Mouse (Mus musculus): ENCODE data around the gene Smarce1. TPM values are rescaled to one million over a fixed set of nuclear protein-coding genes. Genes with fewer than 3 reads are reported as not detected.

Smarce1 gene
- polyA plus RNA-seq, 1 experiment from 2014 or later: 375 TPM

- Histone ChIP-seq H3K36me3 (ENCODE audit: poor library complexity, severe bottlenecking) (peaks cover 83% of the 10 kb centered on the region), H3K9ac (no peak overlapping the region), H3K27me3 (no peaks in the 10 kb centered on the region), H3K9me3 (replicated peaks) (no peaks in the 10 kb centered on the region), H3K4me1 (peaks cover 7% of the 10 kb centered on the region), H3K4me2 (no peak overlapping the region), H3K27ac (no peak overlapping the region), H3K4me3 (no peak overlapping the region)
- WGBS: 85% methylated on average over 2 of the region's 2 CpGs
- ATAC-seq: no peak
Observed at GRCm38 (mm10) chr11:99221811-99222210, 9.0 kb downstream of the Smarce1 start.

- Histone ChIP-seq H3K36me3 (ENCODE audit: poor library complexity, severe bottlenecking) (peaks cover 89% of the 10 kb centered on the region), H3K4me1 (no peaks in the 10 kb centered on the region), H3K27me3 (no peaks in the 10 kb centered on the region), H3K4me3 (no peak overlapping the region), H3K9me3 (replicated peaks) (no peaks in the 10 kb centered on the region), H3K4me2 (no peak overlapping the region), H3K27ac (no peak overlapping the region), H3K9ac (no peak overlapping the region)
- no peak for ATAC-seq
- 91% methylated on average over 7 of the region's 7 CpGs for WGBS
Observed at GRCm38 (mm10) chr11:99217248-99217986, 13.4 kb downstream of the Smarce1 start.

GRCm38 (mm10) chr11:99216181-99216580 lies 14.6 kb downstream of the Smarce1 start:
- H3K4me1 ChIP-seq: no peaks in the 10 kb centered on the region
- no peaks in the 10 kb centered on the region for H3K9me3 ChIP-seq (replicated peaks)
- no peak overlapping the region for H3K27ac ChIP-seq
- no peak overlapping the region for H3K4me2 ChIP-seq
- H3K4me3 ChIP-seq: no peak overlapping the region
- H3K36me3 ChIP-seq (ENCODE audit: poor library complexity, severe bottlenecking): peaks cover 92% of the 10 kb centered on the region
- no peak overlapping the region for H3K9ac ChIP-seq
- WGBS: 96% methylated on average over 3 of the region's 3 CpGs
- H3K27me3 ChIP-seq: no peaks in the 10 kb centered on the region
- no peak for ATAC-seq

GRCm38 (mm10) chr11:99212693-99213092 lies 18.1 kb downstream of the Smarce1 start:
- H3K36me3 ChIP-seq (ENCODE audit: poor library complexity, severe bottlenecking): peaks cover 92% of the 10 kb centered on the region
- H3K27me3 ChIP-seq: no peaks in the 10 kb centered on the region
- H3K27ac ChIP-seq: no peak overlapping the region
- no peaks in the 10 kb centered on the region for H3K9me3 ChIP-seq (replicated peaks)
- no peaks in the 10 kb centered on the region for H3K4me1 ChIP-seq
- no peak for ATAC-seq
- H3K4me2 ChIP-seq: no peak overlapping the region
- no peak overlapping the region for H3K9ac ChIP-seq
- WGBS: 90% methylated on average over 7 of the region's 7 CpGs
- H3K4me3 ChIP-seq: no peak overlapping the region

GRCm38 (mm10) chr11:99211964-99212363 lies 18.9 kb downstream of the Smarce1 start:
- Histone ChIP-seq H3K4me1 (no peaks in the 10 kb centered on the region), H3K9ac (no peak overlapping the region), H3K4me2 (no peak overlapping the region), H3K36me3 (ENCODE audit: poor library complexity, severe bottlenecking) (peaks cover 85% of the 10 kb centered on the region), H3K27ac (no peak overlapping the region), H3K4me3 (no peak overlapping the region), H3K9me3 (replicated peaks) (no peaks in the 10 kb centered on the region), H3K27me3 (no peaks in the 10 kb centered on the region)
- ATAC-seq: no peak
- WGBS: 74% methylated on average over 2 of the region's 2 CpGs

- no peak for ATAC-seq
- Histone ChIP-seq H3K27ac (no peak overlapping the region), H3K9me3 (replicated peaks) (no peaks in the 10 kb centered on the region), H3K9ac (no peak overlapping the region), H3K27me3 (no peaks in the 10 kb centered on the region), H3K36me3 (ENCODE audit: poor library complexity, severe bottlenecking) (peaks cover 48% of the 10 kb centered on the region), H3K4me1 (no peaks in the 10 kb centered on the region), H3K4me2 (no peak overlapping the region), H3K4me3 (no peak overlapping the region)
- 83% methylated on average over 8 of the region's 8 CpGs for WGBS
Observed at GRCm38 (mm10) chr11:99208105-99208669, 22.6 kb downstream of the Smarce1 start.

GRCm38 (mm10) chr11:99207449-99207848 lies 23.4 kb downstream of the Smarce1 start:
- H3K27me3 ChIP-seq: no peaks in the 10 kb centered on the region
- H3K4me3 ChIP-seq: no peak overlapping the region
- no peaks in the 10 kb centered on the region for H3K4me1 ChIP-seq
- H3K36me3 ChIP-seq (ENCODE audit: poor library complexity, severe bottlenecking): peaks cover 41% of the 10 kb centered on the region
- WGBS: 42% methylated on average over 2 of the region's 2 CpGs
- H3K27ac ChIP-seq: no peak overlapping the region
- no peak for ATAC-seq
- no peak overlapping the region for H3K4me2 ChIP-seq
- no peaks in the 10 kb centered on the region for H3K9me3 ChIP-seq (replicated peaks)
- no peak overlapping the region for H3K9ac ChIP-seq

GRCm38 (mm10) chr11:99206954-99207353 lies 23.9 kb downstream of the Smarce1 start:
- WGBS: 40% methylated on average over 2 of the region's 2 CpGs
- Histone ChIP-seq H3K4me3 (no peak overlapping the region), H3K4me2 (no peak overlapping the region)

GRCm38 (mm10) chr11:99189154-99189582 lies 41.6 kb downstream of the Smarce1 start:
- Histone ChIP-seq H3K4me3 (no peak overlapping the region), H3K4me2 (no peak overlapping the region), H3K27ac (no peak overlapping the region), H3K27me3 (peaks cover 7% of the 10 kb centered on the region; the same call in 1 of the 2 replicates), H3K4me1 (no peaks in the 10 kb centered on the region), H3K9ac (no peak overlapping the region), H3K36me3 (ENCODE audit: poor library complexity, severe bottlenecking) (no peaks in the 10 kb centered on the region), H3K9me3 (replicated peaks) (no peaks in the 10 kb centered on the region)
- no peak for ATAC-seq
- WGBS: 25% methylated on average over 14 of the region's 14 CpGs

More at GRCm38 (mm10) chr11:99206954-99207353, 23.9 kb downstream of the Smarce1 start:
- Histone ChIP-seq H3K4me1 (no peaks in the 10 kb centered on the region), H3K27me3 (no peaks in the 10 kb centered on the region), H3K9me3 (replicated peaks) (no peaks in the 10 kb centered on the region), H3K27ac (no peak overlapping the region), H3K9ac (no peak overlapping the region), H3K36me3 (ENCODE audit: poor library complexity, severe bottlenecking) (peaks cover 36% of the 10 kb centered on the region)
- ATAC-seq: no peak

GRCm38 (mm10) chr11:99187348-99187747 lies 43.5 kb downstream of the Smarce1 start:
- H3K4me3 ChIP-seq: no peak overlapping the region
- H3K36me3 ChIP-seq (ENCODE audit: poor library complexity, severe bottlenecking): no peaks in the 10 kb centered on the region
- H3K4me2 ChIP-seq: no peak overlapping the region
- no peak overlapping the region for H3K27ac ChIP-seq
- no peak for ATAC-seq
- no peak overlapping the region for H3K9ac ChIP-seq
- no peaks in the 10 kb centered on the region for H3K9me3 ChIP-seq (replicated peaks)
- 95% methylated on average over 4 of the region's 4 CpGs for WGBS
- peaks cover 7% of the 10 kb centered on the region; the same call in 1 of the 2 replicates for H3K27me3 ChIP-seq
- H3K4me1 ChIP-seq: no peaks in the 10 kb centered on the region

- Histone ChIP-seq H3K4me3 (no peak overlapping the region), H3K9me3 (replicated peaks) (no peaks in the 10 kb centered on the region), H3K27me3 (peaks cover 7% of the 10 kb centered on the region; the same call in 1 of the 2 replicates), H3K27ac (no peak overlapping the region), H3K4me2 (no peak overlapping the region), H3K36me3 (ENCODE audit: poor library complexity, severe bottlenecking) (no peaks in the 10 kb centered on the region), H3K9ac (no peak overlapping the region), H3K4me1 (no peaks in the 10 kb centered on the region)
- WGBS: 64% methylated on average over 2 of the region's 2 CpGs
- ATAC-seq: no peak
Observed at GRCm38 (mm10) chr11:99186836-99187235, 44.0 kb downstream of the Smarce1 start.

- H3K9ac ChIP-seq: no peak overlapping the region
- 76% methylated on average over 11 of the region's 11 CpGs for WGBS
- no peaks in the 10 kb centered on the region for H3K36me3 ChIP-seq (ENCODE audit: poor library complexity, severe bottlenecking)
- no peak for ATAC-seq
- H3K4me3 ChIP-seq: no peak overlapping the region
- no peaks in the 10 kb centered on the region for H3K4me1 ChIP-seq
- no peak overlapping the region for H3K4me2 ChIP-seq
- H3K27ac ChIP-seq: no peak overlapping the region
- H3K27me3 ChIP-seq: no peaks in the 10 kb centered on the region
- no peaks in the 10 kb centered on the region; the same call in 1 of the 2 replicates for H3K9me3 ChIP-seq (replicated peaks)
Observed at GRCm38 (mm10) chr11:99182575-99182974, 48.2 kb downstream of the Smarce1 start.

Measured in forebrain, embryonic 13.5 days (tissue).